Mouse (Mus musculus) midbrain, embryonic 16.5 days (tissue): ENCODE measurements around the gene Hhipl1. TPM values are rescaled to one million over a fixed set of nuclear protein-coding genes. Genes with fewer than 3 reads are reported as not detected.

Experiments used
- ATAC-seq: fragments of 200-750 bp; cut with Nextera tagmentation; 2 replicates; pipeline ENCODE4 v1.8.0; 2017; ENCODE audit warnings: moderate TSS enrichment
- H3K27ac ChIP-seq: fragments of 300-500 bp; sonication (generic); 2 replicates; pipeline ENCODE4 v1.5.1; 2014; ENCODE audit warnings: mild to moderate bottlenecking, low read length, mixed read lengths
- H3K27me3 ChIP-seq: fragments of 300-500 bp; sonication (generic); 2 replicates; pipeline ENCODE4 v1.6.1; 2014; ENCODE audit warnings: low read depth, low read length, mixed read lengths; ENCODE audit not compliant: control insufficient read depth, insufficient read depth
- H3K36me3 ChIP-seq: fragments of 300-500 bp; sonication (generic); 2 replicates; pipeline ENCODE4 v1.6.1; 2014; ENCODE audit warnings: mild to moderate bottlenecking, low read length, moderate library complexity, mixed read lengths; ENCODE audit not compliant: control insufficient read depth, insufficient read depth
- H3K4me1 ChIP-seq: fragments of 300-500 bp; sonication (generic); 2 replicates; pipeline ENCODE4 v1.6.1; 2014; ENCODE audit warnings: mild to moderate bottlenecking, low read length, mixed read lengths; ENCODE audit not compliant: control insufficient read depth, insufficient read depth
- H3K4me2 ChIP-seq: fragments of 300-500 bp; sonication (generic); 2 replicates; pipeline ENCODE4 v1.6.1; 2014; ENCODE audit warnings: mild to moderate bottlenecking, low read length, mixed read lengths
- H3K4me3 ChIP-seq: fragments of 300-500 bp; sonication (generic); 2 replicates; pipeline ENCODE4 v1.5.1; 2014; ENCODE audit warnings: low read depth, mild to moderate bottlenecking, low read length, moderate library complexity, mixed read lengths
- H3K9ac ChIP-seq: fragments of 300-500 bp; sonication (generic); 2 replicates; pipeline ENCODE4 v1.6.1; 2014; ENCODE audit warnings: low read depth, low read length, mixed read lengths
- H3K9me3 ChIP-seq: fragments of 300-500 bp; sonication (generic); replicated peaks from 2 replicates; pipeline ENCODE4 v1.6.1; 2014; ENCODE audit warnings: mild to moderate bottlenecking, low read length, mixed read lengths; ENCODE audit not compliant: control insufficient read depth, poor library complexity, severe bottlenecking
- WGBS: fragments of 180-500 bp; shearing (Covaris S2); extraction: QIAGEN DNeasy Blood & Tissue Kit; methylation state at CpG from one replicate; pipeline ENCODE4 v1.1.7; 2014; 5-methylcytosine and 5-hydroxymethylcytosine counted together
- polyA plus RNA-seq: library from polyadenylated mRNA; unstranded; fragments of >200 nt; fragmentation: Nextera tagmentation; extraction: Ambion mirVana; gene quantifications from 2 replicates; pipeline ENCODE4 v1.2.1, GENCODE M21; 2015

Hhipl1 gene
- polyA plus RNA-seq, 1 experiment from 2014 or later: 2.7 TPM

- Histone ChIP-seq H3K4me3 (peak within 1 kb of the TSS; percentile 70), H3K4me2 (peak within 1 kb of the TSS; percentile 93), H3K36me3 (no peaks in the 10 kb centered on the region), H3K9ac (peak within 1 kb of the TSS; percentile 76), H3K4me1 (peaks cover 13% of the 10 kb centered on the region), H3K9me3 (no peaks in the 10 kb centered on the region), H3K27me3 (peaks cover 2% of the 10 kb centered on the region; the same call in 1 of the 2 replicates), H3K27ac (peak within 1 kb of the TSS; percentile 78)
- WGBS: under 1% methylated on average over 44 of the region's 56 CpGs
- peak; percentile 91 for ATAC-seq
Measured at GRCm38 (mm10) chr12:108333895-108334445, 27.9 kb downstream of the Hhipl1 start, which contains the start of gene Cyp46a1. Cyp46a1 (plus strand) TSS chr12:108334381.

DNA sequence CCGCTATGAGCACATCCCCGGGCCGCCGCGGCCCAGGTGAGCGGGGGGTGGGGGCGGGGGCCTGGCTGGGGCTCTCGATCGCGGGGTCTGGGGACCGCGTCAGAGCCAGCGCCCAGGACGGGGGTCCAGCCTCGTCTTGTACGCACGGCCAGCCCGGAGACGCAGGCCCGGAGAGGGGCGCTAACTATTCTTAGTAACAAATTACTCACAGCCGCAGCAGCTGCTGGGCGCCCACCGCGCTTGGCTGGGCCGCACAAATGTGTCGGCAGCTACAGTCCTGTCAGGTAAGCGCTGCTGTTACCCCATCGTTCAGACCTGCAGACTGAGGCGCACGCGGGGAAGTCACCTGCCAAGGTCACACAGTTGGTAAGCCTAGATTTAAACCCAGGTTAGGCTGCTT, 28.5 kb downstream of the Hhipl1 start:
- H3K27me3 ChIP-seq: no peaks in the 10 kb centered on the region
- peak overlapping the region; percentile 78 for H3K27ac ChIP-seq
- peak overlapping the region; percentile 76 for H3K9ac ChIP-seq
- ATAC-seq: no peak
- H3K4me1 ChIP-seq: peaks cover 13% of the 10 kb centered on the region
- H3K36me3 ChIP-seq: no peaks in the 10 kb centered on the region
- peak overlapping the region; percentile 70 for H3K4me3 ChIP-seq
- 1% methylated on average over 30 of the region's 32 CpGs for WGBS
- peak overlapping the region; percentile 93 for H3K4me2 ChIP-seq
- H3K9me3 ChIP-seq: no peaks in the 10 kb centered on the region

DNA sequence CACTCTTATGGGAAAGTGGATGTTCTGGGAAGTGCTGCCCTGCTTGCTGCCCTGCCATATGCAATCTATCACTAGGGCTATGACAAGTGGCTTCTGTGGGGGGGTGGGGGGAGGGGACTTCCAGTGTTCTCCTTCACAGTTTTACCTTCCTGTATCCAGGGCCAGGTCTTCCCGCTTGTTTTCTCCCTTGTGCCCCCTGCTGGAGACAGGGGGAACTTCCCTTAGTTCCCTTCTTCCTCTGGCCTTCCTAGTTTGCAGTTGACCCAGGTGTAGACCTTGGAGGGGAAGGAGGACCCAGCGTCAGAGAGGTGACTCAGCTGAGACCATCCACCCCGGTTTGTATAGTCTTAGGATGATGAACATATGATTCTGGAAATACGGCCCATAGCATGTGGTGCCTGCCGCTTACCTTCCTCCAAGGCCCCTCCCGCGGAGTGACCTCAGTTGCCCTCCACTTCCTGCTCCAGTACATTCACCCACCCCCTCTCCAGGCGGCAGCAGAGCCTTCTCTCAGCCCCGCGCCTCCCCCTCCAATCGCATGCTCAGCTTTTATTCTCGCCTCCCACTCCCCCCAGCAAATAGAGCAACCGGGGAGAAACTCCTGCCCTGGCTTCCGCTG, 32.6 kb downstream of the Hhipl1 start:
- Histone ChIP-seq H3K4me1 (peaks cover 4% of the 10 kb centered on the region; the same call in 1 of the 2 replicates), H3K4me3 (no peak overlapping the region), H3K27me3 (no peaks in the 10 kb centered on the region), H3K9ac (no peak overlapping the region), H3K27ac (no peak overlapping the region), H3K4me2 (no peak overlapping the region), H3K9me3 (no peaks in the 10 kb centered on the region), H3K36me3 (no peaks in the 10 kb centered on the region)
- ATAC-seq: no peak
- 36% methylated on average over 14 of the region's 14 CpGs for WGBS

- Histone ChIP-seq H3K4me3 (no peak overlapping the region), H3K9ac (no peak overlapping the region), H3K4me2 (no peak overlapping the region), H3K36me3 (no peaks in the 10 kb centered on the region), H3K4me1 (no peaks in the 10 kb centered on the region; the same call in 1 of the 2 replicates), H3K9me3 (no peaks in the 10 kb centered on the region), H3K27ac (no peak overlapping the region), H3K27me3 (no peaks in the 10 kb centered on the region; the same call in 1 of the 2 replicates)
- ATAC-seq: no peak
- 86% methylated on average over 8 of the region's 8 CpGs for WGBS
Measured at GRCm38 (mm10) chr12:108348151-108348550, 42.1 kb downstream of the Hhipl1 start.

GRCm38 (mm10) chr12:108349026-108349425, 43.0 kb downstream of the Hhipl1 start:
- no peak overlapping the region for H3K4me2 ChIP-seq
- H3K27me3 ChIP-seq: no peaks in the 10 kb centered on the region; the same call in none of the 2 replicates
- no peak overlapping the region for H3K9ac ChIP-seq
- no peak overlapping the region for H3K27ac ChIP-seq
- no peaks in the 10 kb centered on the region for H3K36me3 ChIP-seq
- no peak overlapping the region for H3K4me3 ChIP-seq
- H3K9me3 ChIP-seq: no peaks in the 10 kb centered on the region
- no peak for ATAC-seq
- WGBS: 69% methylated on average over 5 of the region's 5 CpGs
- no peaks in the 10 kb centered on the region; the same call in 1 of the 2 replicates for H3K4me1 ChIP-seq

DNA sequence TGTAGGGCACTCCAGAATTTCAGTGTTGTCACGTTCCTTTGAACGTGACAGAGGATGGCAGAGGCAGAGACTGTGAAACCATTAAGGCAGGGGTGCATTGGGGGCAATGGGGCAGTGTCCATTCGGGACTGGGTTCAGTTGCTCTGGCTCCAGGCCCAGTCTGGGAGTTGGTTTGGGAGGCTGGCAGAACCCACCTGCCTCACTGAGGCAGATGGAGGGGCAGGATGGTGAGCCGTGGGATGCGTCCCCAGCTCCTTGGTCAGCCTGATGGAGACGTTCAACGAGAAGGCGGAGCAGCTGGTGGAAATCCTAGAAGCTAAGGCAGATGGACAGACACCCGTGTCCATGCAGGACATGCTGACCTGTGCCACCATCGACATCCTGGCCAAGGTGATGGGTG, 44.9 kb downstream of the Hhipl1 start:
- 86% methylated on average over 10 of the region's 10 CpGs for WGBS
- ATAC-seq: no peak

GRCm38 (mm10) chr12:108352371-108353136, 46.5 kb downstream of the Hhipl1 start:
- H3K36me3 ChIP-seq: no peaks in the 10 kb centered on the region
- peak overlapping the region; percentile 16 for H3K4me3 ChIP-seq
- no peaks in the 10 kb centered on the region; the same call in none of the 2 replicates for H3K27me3 ChIP-seq
- ATAC-seq: peak; percentile 39; the same call in 1 of the 2 replicates
- H3K4me1 ChIP-seq: no peaks in the 10 kb centered on the region; the same call in 1 of the 2 replicates
- peak overlapping the region; percentile 56 for H3K9ac ChIP-seq
- peak overlapping the region; percentile 52 for H3K4me2 ChIP-seq
- no peaks in the 10 kb centered on the region for H3K9me3 ChIP-seq
- H3K27ac ChIP-seq: no peak overlapping the region
- WGBS: 9% methylated on average over 35 of the region's 35 CpGs

More for the DNA sequence above, 44.9 kb downstream of the Hhipl1 start:
- Histone ChIP-seq H3K27ac (no peak overlapping the region), H3K4me1 (no peaks in the 10 kb centered on the region; the same call in 1 of the 2 replicates), H3K9ac (no peak overlapping the region), H3K36me3 (no peaks in the 10 kb centered on the region), H3K27me3 (no peaks in the 10 kb centered on the region; the same call in none of the 2 replicates), H3K4me2 (no peak overlapping the region), H3K9me3 (no peaks in the 10 kb centered on the region), H3K4me3 (no peak overlapping the region)

- no peak overlapping the region for H3K4me3 ChIP-seq
- no peak overlapping the region for H3K27ac ChIP-seq
- WGBS: 77% methylated on average over 2 of the region's 2 CpGs
- ATAC-seq: no peak
- H3K4me1 ChIP-seq: no peaks in the 10 kb centered on the region; the same call in 1 of the 2 replicates
- no peaks in the 10 kb centered on the region for H3K36me3 ChIP-seq
- no peak overlapping the region for H3K9ac ChIP-seq
- no peak overlapping the region for H3K4me2 ChIP-seq
- no peaks in the 10 kb centered on the region for H3K9me3 ChIP-seq
- no peaks in the 10 kb centered on the region; the same call in none of the 2 replicates for H3K27me3 ChIP-seq
Measured at GRCm38 (mm10) chr12:108354284-108354683, 48.2 kb downstream of the Hhipl1 start.
